Mouse (Mus musculus) limb, embryonic 14.5 days (tissue): Measurements from ENCODE around the gene Tbl1x. TPM values are rescaled to one million over a fixed set of nuclear protein-coding genes. Genes with fewer than 3 reads are reported as not detected.

Experiments
- ATAC-seq: fragments of 200-750 bp; cut with Nextera tagmentation; 2 replicates; pipeline ENCODE4 v1.8.0; 2017; ENCODE audit warnings: low read depth, moderate number of reproducible peaks, moderate TSS enrichment; ENCODE audit not compliant: low FRiP score
- DNase-seq: peaks from one replicate; pipeline ENCODE4 v3.0.0-alpha.2; 2015; ENCODE audit warnings: low spot score
- H3K27ac ChIP-seq: fragments of 300-500 bp; sonication (generic); replicated peaks from 2 replicates; pipeline ENCODE4 v1.5.1; 2014; ENCODE audit warnings: low read depth, mild to moderate bottlenecking, low read length, moderate library complexity, mixed read lengths
- H3K27me3 ChIP-seq: fragments of 300-500 bp; sonication (generic); 2 replicates; pipeline ENCODE4 v1.6.1; 2014; ENCODE audit warnings: low read length, mixed read lengths; ENCODE audit not compliant: control insufficient read depth, insufficient read depth
- H3K36me3 ChIP-seq: fragments of 300-500 bp; sonication (generic); 2 replicates; pipeline ENCODE4 v1.6.1; 2014; ENCODE audit warnings: mild to moderate bottlenecking, low read length, moderate library complexity, mixed read lengths; ENCODE audit not compliant: control insufficient read depth, insufficient read depth
- H3K4me1 ChIP-seq: fragments of 300-500 bp; sonication (generic); 2 replicates; pipeline ENCODE4 v1.6.1; 2014; ENCODE audit warnings: antibody characterized with exemption, low read length, mixed read lengths; ENCODE audit not compliant: control insufficient read depth, insufficient read depth
- H3K4me2 ChIP-seq: fragments of 300-500 bp; sonication (generic); replicated peaks from 2 replicates; pipeline ENCODE4 v1.6.1; 2014; ENCODE audit warnings: low read depth, mild to moderate bottlenecking, low read length, moderate library complexity; ENCODE audit not compliant: severe bottlenecking
- H3K4me3 ChIP-seq: fragments of 300-500 bp; sonication (generic); replicated peaks from 2 replicates; pipeline ENCODE4 v1.5.1; 2014; ENCODE audit warnings: low read length
- H3K9ac ChIP-seq: fragments of 300-500 bp; sonication (generic); 2 replicates; pipeline ENCODE4 v1.6.1; 2014; ENCODE audit warnings: mild to moderate bottlenecking, low read depth, low read length, moderate library complexity; ENCODE audit not compliant: severe bottlenecking
- H3K9me3 ChIP-seq: fragments of 300-500 bp; sonication (generic); 2 replicates; pipeline ENCODE4 v1.6.1; 2016; ENCODE audit warnings: low read length; ENCODE audit not compliant: control insufficient read depth
- POLR2A ChIP-seq: fragments of 200-500 bp; IDR thresholded peaks from 2 replicates; pipeline ENCODE4 v1.8.0; 2012; ENCODE audit warnings: inconsistent platforms, mild to moderate bottlenecking, moderate library complexity, borderline replicate concordance; ENCODE audit not compliant: insufficient read depth, insufficient read length; ENCODE audit errors: extremely low read depth
- WGBS: fragments of 180-500 bp; shearing (Covaris S2); extraction: QIAGEN DNeasy Blood & Tissue Kit; methylation state at CpG from one replicate; pipeline ENCODE4 v1.1.7; 2014; 5-methylcytosine and 5-hydroxymethylcytosine counted together
- polyA plus RNA-seq, 2 experiments: library from polyadenylated mRNA; depleted of rRNA in 1 of 2; stranded (reverse) in 1 of 2; unstranded in 1 of 2; fragments of >200 nt; fragmentation: Nextera tagmentation in 1 of 2; extraction: Ambion mirVana in 1 of 2; gene quantifications; 2 replicates each; pipeline versions ENCODE4 v1.2.1 to v1.2.3; 2012 to 2014

The Tbl1x gene
- polyA plus RNA-seq, 2 experiments, result 56.8 to 77.2 TPM

- no peak overlapping the region for H3K4me2 ChIP-seq
- no peak overlapping the region for H3K4me3 ChIP-seq
- TF ChIP-seq POLR2A, result no peak
- 74% methylated on average over 4 of the region's 4 CpGs for WGBS
- no peaks in the 10 kb centered on the region for H3K4me1 ChIP-seq
- ATAC-seq (no peak), DNase-seq (no peak)
- no peak overlapping the region for H3K9ac ChIP-seq
- H3K27ac ChIP-seq, result no peak overlapping the region
- no peaks in the 10 kb centered on the region for H3K27me3 ChIP-seq
- no peaks in the 10 kb centered on the region for H3K9me3 ChIP-seq
- no peaks in the 10 kb centered on the region for H3K36me3 ChIP-seq
Observed at GRCm38 (mm10) chrX:77544550-77544949, 33.7 kb downstream of the Tbl1x start.

GRCm38 (mm10) chrX:77545362-77546078, 34.7 kb downstream of the Tbl1x start:
- DNase-seq (no peak), ATAC-seq (no peak)
- Histone ChIP-seq H3K27me3 (no peaks in the 10 kb centered on the region), H3K9ac (no peak overlapping the region), H3K27ac (no peak overlapping the region), H3K4me1 (no peaks in the 10 kb centered on the region), H3K9me3 (no peaks in the 10 kb centered on the region), H3K36me3 (no peaks in the 10 kb centered on the region), H3K4me3 (no peak overlapping the region), H3K4me2 (no peak overlapping the region)
- no peak for TF ChIP-seq POLR2A

- Histone ChIP-seq H3K4me3 (no peak overlapping the region), H3K4me1 (no peaks in the 10 kb centered on the region), H3K36me3 (no peaks in the 10 kb centered on the region), H3K27me3 (no peaks in the 10 kb centered on the region), H3K9me3 (no peaks in the 10 kb centered on the region), H3K4me2 (no peak overlapping the region), H3K9ac (no peak overlapping the region), H3K27ac (no peak overlapping the region)
- no peak for DNase-seq
- 85% methylated on average over 1 of the region's 1 CpGs for WGBS
- TF ChIP-seq POLR2A, result no peak
- ATAC-seq, result no peak
Observed at GRCm38 (mm10) chrX:77546448-77546847, 35.6 kb downstream of the Tbl1x start.

GRCm38 (mm10) chrX:77548951-77549350, 38.1 kb downstream of the Tbl1x start:
- ATAC-seq (no peak), DNase-seq (peak; percentile 13)
- Histone ChIP-seq H3K4me2 (no peak overlapping the region), H3K36me3 (no peaks in the 10 kb centered on the region), H3K4me3 (no peak overlapping the region), H3K9me3 (no peaks in the 10 kb centered on the region), H3K27me3 (no peaks in the 10 kb centered on the region), H3K9ac (no peak overlapping the region), H3K27ac (no peak overlapping the region), H3K4me1 (no peaks in the 10 kb centered on the region)
- WGBS, result 52% methylated on average over 1 of the region's 1 CpGs
- TF ChIP-seq POLR2A, result no peak

GRCm38 (mm10) chrX:77550388-77550787, 39.6 kb downstream of the Tbl1x start:
- no peak overlapping the region for H3K4me3 ChIP-seq
- H3K4me1 ChIP-seq, result no peaks in the 10 kb centered on the region
- no peak for DNase-seq

More at GRCm38 (mm10) chrX:77550388-77550787, 39.6 kb downstream of the Tbl1x start:
- H3K36me3 ChIP-seq, result no peaks in the 10 kb centered on the region
- no peak overlapping the region for H3K27ac ChIP-seq
- no peaks in the 10 kb centered on the region for H3K9me3 ChIP-seq
- no peaks in the 10 kb centered on the region for H3K27me3 ChIP-seq
- no peak for ATAC-seq
- no peak for TF ChIP-seq POLR2A
- no peak overlapping the region for H3K9ac ChIP-seq
- no peak overlapping the region for H3K4me2 ChIP-seq
